Mouse (Mus musculus) kidney, adult 9 months (tissue): ENCODE results near the gene 4930455H04Rik.

Source experiments
- DNase-seq: peaks from one replicate; pipeline ENCODE4 v3.0.0; 2022

4930455H04Rik gene

GRCm38 (mm10) chr3:116967967-116968366, at the start of gene 4930455H04Rik:
TSS of gene 4930455H04Rik (plus strand) at chr3:116968267.
- no peak for DNase-seq

- peak; percentile 10 for DNase-seq
Observed at GRCm38 (mm10) chr3:116921535-116921934, 46.5 kb upstream of the 4930455H04Rik start.

GRCm38 (mm10) chr3:116923042-116923441, 45.0 kb upstream of the 4930455H04Rik start:
- no peak for DNase-seq

GRCm38 (mm10) chr3:116928994-116929393, 39.1 kb upstream of the 4930455H04Rik start:
- no peak for DNase-seq

GRCm38 (mm10) chr3:116933158-116933557, 34.9 kb upstream of the 4930455H04Rik start:
- no peak for DNase-seq

- no peak for DNase-seq
Observed at GRCm38 (mm10) chr3:116936934-116937691, 31.0 kb upstream of the 4930455H04Rik start.

GRCm38 (mm10) chr3:116940804-116941558, 27.1 kb upstream of the 4930455H04Rik start:
- DNase-seq: no peak

- no peak for DNase-seq
Observed at GRCm38 (mm10) chr3:116941559-116942117, 26.4 kb upstream of the 4930455H04Rik start.

GRCm38 (mm10) chr3:116942751-116943150, 25.3 kb upstream of the 4930455H04Rik start:
- DNase-seq: no peak

GRCm38 (mm10) chr3:116943422-116943821, 24.6 kb upstream of the 4930455H04Rik start:
- no peak for DNase-seq

- no peak for DNase-seq
Observed at GRCm38 (mm10) chr3:116946476-116946875, 21.6 kb upstream of the 4930455H04Rik start.

GRCm38 (mm10) chr3:116950665-116951115, 17.4 kb upstream of the 4930455H04Rik start:
- DNase-seq: peak; percentile 18

GRCm38 (mm10) chr3:116951489-116951888, 16.6 kb upstream of the 4930455H04Rik start:
- DNase-seq: no peak

GRCm38 (mm10) chr3:116952242-116952899, 15.7 kb upstream of the 4930455H04Rik start:
- DNase-seq: no peak

- no peak for DNase-seq
Observed at GRCm38 (mm10) chr3:116953366-116953765, 14.7 kb upstream of the 4930455H04Rik start.

GRCm38 (mm10) chr3:116955061-116955460, 13.0 kb upstream of the 4930455H04Rik start:
- no peak for DNase-seq

GRCm38 (mm10) chr3:116960414-116960813, 7.7 kb upstream of the 4930455H04Rik start:
- no peak for DNase-seq

GRCm38 (mm10) chr3:116961354-116962142, 6.5 kb upstream of the 4930455H04Rik start:
- DNase-seq: no peak

- DNase-seq: no peak
Observed at GRCm38 (mm10) chr3:116963213-116963612, 4.9 kb upstream of the 4930455H04Rik start.

- no peak for DNase-seq
Observed at GRCm38 (mm10) chr3:116964426-116964825, 3.6 kb upstream of the 4930455H04Rik start.

- peak; percentile 59 for DNase-seq
Observed at GRCm38 (mm10) chr3:116966225-116966624, 1.8 kb upstream of the 4930455H04Rik start.

GRCm38 (mm10) chr3:116966800-116967199, 1.3 kb upstream of the 4930455H04Rik start:
- peak; percentile 59 for DNase-seq
